Mouse (Mus musculus): ENCODE measurements around the gene Tdgf1. TPM values are rescaled to one million over a fixed set of nuclear protein-coding genes. Genes with fewer than 3 reads are reported as not detected.

Tdgf1 gene
- polyA plus RNA-seq, 1 experiment from 2014 or later = not detected

DNA sequence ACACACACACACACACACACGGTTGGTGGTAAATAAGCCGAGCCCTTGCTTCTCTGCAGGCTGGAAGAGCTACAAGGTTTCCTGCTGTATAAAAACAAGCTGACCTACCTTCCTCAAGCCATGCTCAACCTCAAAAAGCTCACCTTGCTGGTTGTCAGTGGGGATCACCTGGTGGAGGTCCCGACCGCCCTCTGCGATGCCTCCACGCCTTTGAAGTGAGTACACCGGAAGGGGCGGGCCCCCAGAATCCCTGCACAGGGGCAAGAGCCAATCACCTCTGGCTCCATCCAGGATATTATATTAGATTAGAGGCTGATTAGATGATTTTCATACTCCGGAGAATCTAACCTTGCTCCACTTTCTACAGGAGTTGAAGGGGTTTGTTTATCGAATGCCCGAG, 33.5 kb upstream of the Tdgf1 start:
- 86% methylated on average over 11 of the region's 11 CpGs for WGBS (ENCODE audit: insufficient replicate concordance)

DNA sequence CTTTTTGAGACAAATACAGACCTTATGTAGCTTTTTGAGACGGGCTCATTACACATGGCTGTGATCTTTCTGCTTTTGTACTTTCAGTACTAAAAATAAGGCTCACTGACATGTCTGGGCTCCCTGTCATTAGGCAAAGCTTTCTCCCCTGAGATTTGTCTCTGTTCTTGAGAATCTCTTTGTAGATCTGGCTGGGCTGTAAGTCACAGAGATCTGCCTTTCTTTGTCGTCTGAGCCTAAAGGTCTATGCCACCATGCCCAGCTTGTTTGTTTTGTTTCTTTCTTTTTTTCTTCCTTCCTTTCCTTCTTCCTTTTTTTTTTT, 19.9 kb upstream of the Tdgf1 start:
- no peak overlapping the region for H3K4me2 ChIP-seq
- H3K9ac ChIP-seq = no peak overlapping the region
- WGBS (ENCODE audit: insufficient replicate concordance) = 57% methylated on average over 2 of the region's 2 CpGs
- no peak overlapping the region for H3K4me3 ChIP-seq (replicated peaks)
- H3K9me3 ChIP-seq (replicated peaks) = no peaks in the 10 kb centered on the region
- no peaks in the 10 kb centered on the region for H3K36me3 ChIP-seq
- no peak for ATAC-seq (ENCODE audit: low read depth)
- no peaks in the 10 kb centered on the region for H3K27me3 ChIP-seq
- DNase-seq = no peak
- no peak overlapping the region for H3K27ac ChIP-seq
- no peaks in the 10 kb centered on the region for H3K4me1 ChIP-seq (replicated peaks)

More for the DNA sequence above, 33.5 kb upstream of the Tdgf1 start:
- Histone ChIP-seq H3K9me3 (replicated peaks) (no peaks in the 10 kb centered on the region), H3K4me3 (replicated peaks) (no peak overlapping the region), H3K9ac (no peak overlapping the region), H3K27ac (no peak overlapping the region), H3K4me2 (no peak overlapping the region), H3K36me3 (no peaks in the 10 kb centered on the region), H3K4me1 (replicated peaks) (no peaks in the 10 kb centered on the region), H3K27me3 (no peaks in the 10 kb centered on the region)
- DNase-seq (no peak), ATAC-seq (ENCODE audit: low read depth) (no peak)

DNA sequence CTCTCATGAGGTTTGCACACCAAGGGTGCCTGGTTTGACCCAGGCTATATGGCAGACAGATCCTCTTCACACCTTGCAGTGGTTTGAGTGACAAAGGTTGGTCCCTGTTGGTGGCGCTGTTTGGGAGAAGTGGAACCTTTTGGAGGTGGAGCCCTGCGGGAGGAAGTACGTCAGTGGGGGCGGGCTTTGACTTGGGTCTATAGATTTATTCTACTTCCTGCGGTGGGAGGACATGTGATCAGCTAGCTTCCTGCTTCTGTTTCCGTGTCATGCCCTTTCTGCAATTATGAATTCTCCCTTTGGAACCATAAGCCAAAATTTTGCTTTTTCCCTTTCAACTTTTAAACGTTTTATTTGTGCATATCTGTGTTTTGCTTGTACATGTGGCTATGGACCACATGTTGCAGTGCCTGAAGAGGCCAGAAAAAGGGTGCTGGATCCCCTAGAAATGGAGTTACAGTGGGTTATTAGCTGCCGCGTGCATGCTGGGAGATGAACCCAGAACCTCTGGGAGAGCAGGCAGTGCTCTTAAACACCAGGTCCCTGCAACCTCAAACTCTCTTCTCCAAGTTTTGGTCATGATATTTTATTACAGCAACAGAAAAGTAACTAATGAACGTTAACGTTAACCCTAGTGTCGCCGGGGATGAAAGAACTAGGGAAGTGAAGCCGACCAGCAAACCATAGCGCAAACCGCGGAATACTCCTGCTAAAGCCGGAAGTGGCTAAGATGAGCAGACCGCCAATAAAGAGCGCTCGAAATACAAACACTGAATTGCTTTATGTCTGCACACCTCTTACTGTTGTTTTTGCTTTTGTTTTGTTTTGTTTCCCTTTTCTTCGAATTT, 19.3 kb upstream of the Tdgf1 start:
- 74% methylated on average over 22 of the region's 22 CpGs for WGBS (ENCODE audit: insufficient replicate concordance)
- H3K9ac ChIP-seq = no peak overlapping the region
- H3K9me3 ChIP-seq (replicated peaks) = no peaks in the 10 kb centered on the region
- DNase-seq = peak; percentile 27
- no peaks in the 10 kb centered on the region for H3K27me3 ChIP-seq
- H3K4me1 ChIP-seq (replicated peaks) = no peaks in the 10 kb centered on the region
- no peaks in the 10 kb centered on the region for H3K36me3 ChIP-seq
- no peak for ATAC-seq (ENCODE audit: low read depth)
- no peak overlapping the region for H3K4me3 ChIP-seq (replicated peaks)
- H3K4me2 ChIP-seq = no peak overlapping the region
- H3K27ac ChIP-seq = no peak overlapping the region

DNA sequence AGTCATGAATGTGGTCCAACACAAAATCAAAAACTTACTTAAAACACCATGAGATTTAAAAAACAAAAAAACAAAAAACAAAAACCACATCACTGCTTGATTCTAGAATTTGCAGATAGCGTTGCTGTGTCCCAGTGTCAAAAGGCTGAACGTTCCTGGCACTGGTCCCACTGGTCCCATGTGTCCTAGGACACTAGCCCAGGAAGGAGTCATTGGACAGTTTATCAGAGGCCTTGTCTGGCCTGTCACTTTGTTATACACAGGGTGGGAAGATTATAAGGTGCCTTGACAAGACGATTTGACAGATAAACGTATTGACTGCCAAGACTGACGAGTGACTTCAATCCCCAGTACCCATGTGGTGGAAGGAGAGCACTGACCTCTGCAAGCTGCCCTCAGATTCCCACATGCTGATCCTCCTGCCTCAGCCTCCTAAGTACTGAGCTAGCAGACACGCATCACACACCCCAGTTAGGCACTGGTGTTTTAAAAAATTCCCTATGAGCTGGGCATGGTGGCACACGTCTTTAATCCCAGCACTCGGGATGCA, 17.7 kb upstream of the Tdgf1 start:
- 69% methylated on average over 8 of the region's 8 CpGs for WGBS (ENCODE audit: insufficient replicate concordance)
- ATAC-seq (ENCODE audit: low read depth) (no peak), DNase-seq (no peak)
- Histone ChIP-seq H3K4me3 (replicated peaks) (no peak overlapping the region), H3K9ac (no peak overlapping the region), H3K4me2 (no peak overlapping the region), H3K4me1 (replicated peaks) (no peaks in the 10 kb centered on the region), H3K27me3 (no peaks in the 10 kb centered on the region), H3K27ac (no peak overlapping the region), H3K9me3 (replicated peaks) (no peaks in the 10 kb centered on the region), H3K36me3 (no peaks in the 10 kb centered on the region)

DNA sequence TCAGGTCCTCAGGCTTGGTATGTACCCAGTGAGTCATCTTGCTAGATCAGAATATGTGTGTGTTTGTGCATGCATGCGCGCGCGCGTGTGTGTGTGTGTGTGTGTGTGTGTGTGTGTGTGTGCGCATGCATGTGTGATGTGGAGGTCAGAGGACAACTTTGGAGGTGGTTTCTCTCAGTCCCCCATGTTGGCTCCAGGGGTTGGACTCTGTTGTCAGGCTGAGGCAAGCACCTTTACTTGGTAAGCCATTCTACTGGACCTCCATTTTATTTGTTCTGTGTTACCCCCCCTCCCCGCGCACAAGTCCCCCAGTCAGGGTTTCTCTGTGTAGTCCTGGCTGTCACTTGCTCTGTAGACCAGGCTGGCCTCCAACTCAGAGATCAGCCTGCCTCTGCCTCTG, 15.4 kb upstream of the Tdgf1 start:
- no peak overlapping the region for H3K4me3 ChIP-seq (replicated peaks)
- no peaks in the 10 kb centered on the region for H3K27me3 ChIP-seq
- no peaks in the 10 kb centered on the region for H3K9me3 ChIP-seq (replicated peaks)
- H3K36me3 ChIP-seq = no peaks in the 10 kb centered on the region
- DNase-seq (no peak), ATAC-seq (ENCODE audit: low read depth) (no peak)
- no peak overlapping the region for H3K4me2 ChIP-seq
- 90% methylated on average over 8 of the region's 8 CpGs for WGBS (ENCODE audit: insufficient replicate concordance)
- no peak overlapping the region for H3K27ac ChIP-seq
- H3K4me1 ChIP-seq (replicated peaks) = no peaks in the 10 kb centered on the region
- no peak overlapping the region for H3K9ac ChIP-seq

DNA sequence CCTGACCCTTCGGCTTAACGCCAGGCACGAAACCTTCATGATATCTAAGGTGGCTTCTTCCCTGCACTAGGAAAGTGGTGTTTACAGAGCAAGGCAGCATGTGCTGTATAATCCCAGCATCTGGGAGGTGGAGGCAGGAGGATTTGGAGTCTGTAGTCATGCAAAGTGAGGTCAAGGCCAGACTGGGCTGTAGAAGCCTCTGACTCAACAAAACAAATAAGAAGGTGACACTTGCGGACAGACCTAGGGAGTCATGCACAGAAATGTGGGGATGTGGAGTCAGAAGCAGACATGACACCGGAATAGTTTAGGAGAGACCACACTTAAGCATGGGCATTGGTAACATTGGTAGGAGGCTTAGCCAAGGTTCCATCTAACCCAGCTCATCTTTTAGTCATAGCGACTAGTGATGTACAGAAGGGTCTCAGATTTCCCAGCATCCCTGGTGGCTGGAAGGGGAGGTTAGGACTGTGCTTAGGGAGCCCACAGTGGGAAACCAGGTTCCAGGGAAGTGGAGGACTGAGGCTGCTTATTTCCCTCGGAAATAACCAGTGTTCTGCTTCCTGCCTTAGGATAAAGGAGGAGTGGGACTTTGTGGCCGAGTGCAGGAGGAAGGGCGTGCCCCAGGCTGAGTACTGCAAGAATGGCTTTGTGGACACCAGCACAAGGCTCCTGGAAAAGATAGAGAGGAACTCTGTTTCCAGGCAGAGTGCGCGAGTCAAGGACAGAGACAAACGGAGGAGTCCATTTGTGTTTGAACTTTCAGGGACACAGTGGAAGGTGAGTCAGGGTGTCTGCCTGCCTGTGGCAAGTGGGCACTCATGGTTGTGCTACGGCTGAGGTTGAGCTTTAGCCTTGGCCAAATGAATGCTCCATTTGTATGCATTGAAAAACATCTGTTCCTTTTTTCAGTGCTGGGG, 14.5 kb upstream of the Tdgf1 start:
- no peak for ATAC-seq (ENCODE audit: low read depth)
- Histone ChIP-seq H3K9ac (no peak overlapping the region), H3K4me1 (replicated peaks) (no peaks in the 10 kb centered on the region), H3K27me3 (peaks cover 4% of the 10 kb centered on the region), H3K36me3 (no peaks in the 10 kb centered on the region), H3K4me3 (replicated peaks) (no peak overlapping the region), H3K4me2 (no peak overlapping the region), H3K9me3 (replicated peaks) (no peaks in the 10 kb centered on the region), H3K27ac (no peak overlapping the region)
- no peak for DNase-seq
- WGBS (ENCODE audit: insufficient replicate concordance) = 65% methylated on average over 13 of the region's 13 CpGs

DNA sequence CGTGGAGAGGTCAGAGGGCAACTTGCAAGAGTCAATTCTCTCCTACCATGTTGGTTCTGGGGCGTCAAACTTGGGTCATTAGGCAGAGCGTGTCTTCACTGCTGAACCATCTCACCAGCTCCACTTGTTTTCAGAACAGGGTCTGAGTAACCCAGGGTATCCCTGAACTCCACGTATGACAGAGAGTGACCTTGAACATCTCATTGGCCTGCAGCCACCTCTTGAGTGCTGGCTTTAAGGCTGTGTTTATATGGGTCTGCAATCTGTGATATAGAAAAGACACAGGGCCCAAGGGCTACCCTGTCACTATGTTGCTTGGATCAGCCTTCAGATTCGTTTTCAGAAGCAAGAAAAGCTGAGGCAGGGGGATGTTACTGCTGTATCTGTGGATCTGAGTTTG, 13.7 kb upstream of the Tdgf1 start:
- ATAC-seq (ENCODE audit: low read depth) = no peak
- no peak overlapping the region for H3K9ac ChIP-seq
- 57% methylated on average over 5 of the region's 5 CpGs for WGBS (ENCODE audit: insufficient replicate concordance)
- H3K4me3 ChIP-seq (replicated peaks) = no peak overlapping the region
- no peak overlapping the region for H3K4me2 ChIP-seq
- no peaks in the 10 kb centered on the region for H3K9me3 ChIP-seq (replicated peaks)
- H3K27ac ChIP-seq = no peak overlapping the region
- no peaks in the 10 kb centered on the region for H3K36me3 ChIP-seq
- DNase-seq = no peak
- H3K4me1 ChIP-seq (replicated peaks) = no peaks in the 10 kb centered on the region
- peaks cover 11% of the 10 kb centered on the region for H3K27me3 ChIP-seq

DNA sequence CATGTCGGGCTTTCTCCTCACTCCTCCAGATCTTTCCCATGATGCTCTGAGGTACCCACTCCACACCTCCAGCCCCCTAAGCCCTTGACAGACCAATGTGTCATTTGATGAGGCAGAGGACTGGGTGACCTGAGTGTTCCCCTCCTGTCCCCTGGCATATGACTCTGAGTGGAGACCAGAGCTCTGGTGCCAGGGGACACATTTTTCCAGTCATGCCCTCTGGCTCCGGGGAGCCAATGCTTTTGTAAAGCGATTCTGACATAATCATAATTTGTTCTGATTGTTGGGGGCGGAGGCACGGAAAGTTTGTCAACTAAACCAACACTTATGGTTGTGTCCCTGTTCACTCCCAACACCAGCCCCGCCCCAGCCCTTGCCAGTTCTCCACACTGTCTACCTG, 10.0 kb upstream of the Tdgf1 start:
- no peak overlapping the region for H3K4me2 ChIP-seq
- H3K27ac ChIP-seq = no peak overlapping the region
- ATAC-seq (ENCODE audit: low read depth) (no peak), DNase-seq (no peak)
- H3K9ac ChIP-seq = no peak overlapping the region
- H3K4me1 ChIP-seq (replicated peaks) = 0 out of 2 replicates have a peak, but pooled peaks cover 11% of the 10 kb centered on the region
- no peak overlapping the region for H3K4me3 ChIP-seq (replicated peaks)
- peaks cover 30% of the 10 kb centered on the region for H3K27me3 ChIP-seq
- WGBS (ENCODE audit: insufficient replicate concordance) = 68% methylated on average over 6 of the region's 6 CpGs
- H3K9me3 ChIP-seq (replicated peaks) = no peaks in the 10 kb centered on the region
- H3K36me3 ChIP-seq = no peaks in the 10 kb centered on the region

DNA sequence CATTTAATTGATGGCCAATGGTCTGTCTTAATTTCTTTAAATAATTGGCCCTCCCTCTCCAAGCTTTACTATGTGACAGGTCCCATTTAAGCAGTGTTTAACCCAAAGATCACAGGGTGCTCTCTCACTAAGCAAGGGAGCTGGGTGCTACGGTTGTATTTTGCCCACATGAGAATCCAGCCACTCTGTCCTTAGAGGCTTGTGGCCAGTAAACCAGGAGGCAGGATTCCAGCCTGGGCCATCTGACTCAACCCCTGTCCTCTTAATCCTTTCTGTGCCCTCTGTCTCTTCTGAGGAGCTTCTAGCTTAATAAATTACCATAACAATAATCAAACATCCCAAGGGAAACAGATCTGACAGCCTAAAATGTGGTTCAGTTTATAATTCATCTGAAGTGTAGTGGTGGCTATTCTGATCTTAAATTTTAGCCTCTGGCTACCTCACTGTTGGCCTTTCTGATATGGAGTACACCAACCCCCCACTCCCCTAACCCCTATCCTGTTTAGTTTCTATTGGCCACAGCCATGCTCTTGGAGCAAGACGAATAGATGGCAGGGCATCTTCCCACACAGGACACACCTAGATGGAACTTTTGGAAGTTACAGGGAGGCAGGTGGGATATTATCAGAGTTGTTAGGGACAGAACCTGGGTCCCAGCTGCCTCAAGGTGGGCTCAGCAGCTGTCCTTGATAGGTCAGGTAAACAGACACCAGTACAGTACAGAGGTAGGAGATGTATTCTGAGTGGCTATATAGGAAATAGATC, 8.9 kb upstream of the Tdgf1 start:
- Histone ChIP-seq H3K36me3 (no peaks in the 10 kb centered on the region), H3K4me3 (replicated peaks) (no peak overlapping the region), H3K9me3 (replicated peaks) (no peaks in the 10 kb centered on the region), H3K4me1 (replicated peaks) (0 out of 2 replicates have a peak, but pooled peaks cover 11% of the 10 kb centered on the region), H3K27me3 (peaks cover 30% of the 10 kb centered on the region), H3K9ac (no peak overlapping the region), H3K27ac (no peak overlapping the region), H3K4me2 (no peak overlapping the region)
- no peak for DNase-seq
- no peak for ATAC-seq (ENCODE audit: low read depth)
- 41% methylated on average over 2 of the region's 2 CpGs for WGBS (ENCODE audit: insufficient replicate concordance)

DNA sequence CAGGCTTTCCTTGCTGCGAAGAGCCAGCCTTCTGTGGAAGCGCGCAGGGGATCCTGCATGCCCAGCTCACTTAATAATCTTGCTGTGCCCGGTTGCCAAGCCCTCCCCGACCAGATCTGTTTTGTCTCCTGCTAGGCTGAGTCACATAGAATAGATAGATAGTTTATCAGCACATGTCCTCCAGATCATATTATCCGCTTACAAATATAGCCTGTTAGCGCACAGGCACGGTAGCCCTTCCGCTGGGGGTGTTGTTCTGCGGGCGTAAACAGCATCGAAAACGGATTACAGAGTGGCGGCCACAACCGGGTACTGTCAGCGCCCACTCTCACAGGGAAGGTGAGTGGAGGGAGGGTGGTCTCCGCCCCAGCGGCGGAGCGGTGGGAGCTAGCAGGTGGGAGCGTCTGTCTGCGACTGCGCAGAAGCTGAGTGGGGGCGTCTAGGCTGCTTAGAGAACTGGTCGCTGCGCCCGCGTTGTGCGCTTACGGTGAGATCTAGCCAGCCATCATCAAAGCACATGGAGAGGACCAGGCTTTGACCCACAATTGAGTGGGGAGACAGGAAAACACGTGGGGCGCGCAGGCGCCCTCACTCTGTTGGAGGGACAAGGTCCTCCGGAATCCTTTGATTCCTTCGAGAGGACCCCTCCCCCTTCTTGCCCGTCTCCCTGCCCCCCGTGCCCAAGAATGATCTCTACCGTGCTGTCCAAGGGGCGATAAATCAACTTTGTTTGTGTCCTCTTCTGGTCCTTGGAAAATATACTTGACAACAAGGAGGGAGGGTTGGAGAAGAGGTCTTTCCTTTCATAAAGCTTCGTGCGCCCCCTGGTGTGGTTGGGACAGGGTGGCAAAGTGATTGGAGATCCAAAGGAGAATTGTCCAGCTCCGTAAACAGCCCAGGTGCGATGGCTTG, 7.8 kb upstream of the Tdgf1 start:
- 3% methylated on average over 44 of the region's 44 CpGs for WGBS (ENCODE audit: insufficient replicate concordance)
- no peaks in the 10 kb centered on the region for H3K36me3 ChIP-seq
- no peaks in the 10 kb centered on the region for H3K9me3 ChIP-seq (replicated peaks)
- peaks cover 30% of the 10 kb centered on the region for H3K27me3 ChIP-seq
- ATAC-seq (ENCODE audit: low read depth) (peak; percentile 47), DNase-seq (peak; percentile 9)
- H3K4me2 ChIP-seq = peak overlapping the region; percentile 74
- peaks cover 18% of the 10 kb centered on the region; the same call in 1 of the 2 replicates for H3K4me1 ChIP-seq (replicated peaks)
- peak overlapping the region; percentile 54 for H3K9ac ChIP-seq
- H3K27ac ChIP-seq = no peak overlapping the region
- peak overlapping the region; percentile 57 for H3K4me3 ChIP-seq (replicated peaks)

Data from liver, embryonic 13.5 days (tissue).